Mouse (Mus musculus): ENCODE measurements at regions not wholly inside any gene's neighbourhood (a gene's known extent, or its start where the extent isn't known, plus 50 kb on each side); places are given as distances from the start of the nearest gene placed in this dataset.

DNA sequence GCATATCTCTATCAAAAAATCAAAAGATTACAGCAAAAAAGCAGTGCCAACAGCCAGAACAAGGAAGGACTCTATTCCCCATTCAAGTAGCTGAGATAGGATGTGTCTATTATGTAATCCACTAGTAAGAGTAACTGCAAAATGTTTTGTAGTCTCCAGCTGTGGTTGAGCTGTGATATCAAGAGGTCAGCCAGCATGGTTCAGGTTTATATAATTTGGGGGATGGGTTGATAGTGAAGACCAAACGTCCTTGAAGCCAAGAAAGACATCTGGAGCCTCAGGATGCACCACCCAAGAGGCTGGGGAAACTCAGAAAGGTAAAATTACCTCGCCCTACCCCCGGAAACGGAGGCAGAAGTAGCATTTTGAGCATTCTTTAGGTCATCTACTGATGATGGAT is 158.3 kb upstream of the Plxnc1 start:
- ATAC-seq (replicated peaks) = no peak
- Histone ChIP-seq H3K27ac (replicated peaks) (no peak overlapping the region), H3K4me1 (peaks cover 8% of the 10 kb centered on the region), H3K36me3 (no peaks in the 10 kb centered on the region), H3K27me3 (no peaks in the 10 kb centered on the region), H3K4me2 (replicated peaks) (no peak overlapping the region), H3K4me3 (no peak overlapping the region), H3K9me3 (no peaks in the 10 kb centered on the region), H3K9ac (replicated peaks) (no peak overlapping the region)
- WGBS = 79% methylated on average over 4 of the region's 4 CpGs

DNA sequence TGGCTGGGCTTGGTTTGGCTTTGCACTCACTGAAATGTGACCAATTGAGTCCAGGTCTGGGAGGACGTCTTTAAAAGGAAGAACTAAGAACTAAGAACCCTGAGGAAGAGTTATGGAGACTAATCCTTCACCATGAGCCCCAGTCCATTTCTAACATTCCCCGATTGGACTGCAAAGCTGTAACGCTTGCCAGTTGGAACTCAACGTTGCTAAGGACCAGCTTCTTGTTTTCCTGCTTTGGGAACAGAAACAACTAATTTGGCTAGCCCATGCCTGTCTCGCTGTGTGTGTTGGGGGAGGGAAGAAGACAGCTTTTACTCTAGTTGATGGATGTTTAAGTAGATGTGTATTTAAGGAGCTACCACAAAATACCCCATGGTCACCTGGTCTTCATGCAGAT is 155.3 kb upstream of the Plxnc1 start:
- Histone ChIP-seq H3K4me1 (0 out of 2 replicates have a peak, but pooled peaks cover 3% of the 10 kb centered on the region), H3K9me3 (no peaks in the 10 kb centered on the region), H3K27me3 (no peaks in the 10 kb centered on the region), H3K27ac (replicated peaks) (no peak overlapping the region), H3K36me3 (no peaks in the 10 kb centered on the region), H3K9ac (replicated peaks) (no peak overlapping the region), H3K4me2 (replicated peaks) (no peak overlapping the region), H3K4me3 (no peak overlapping the region)
- no peak for ATAC-seq (replicated peaks)
- WGBS = 87% methylated on average over 5 of the region's 5 CpGs

DNA sequence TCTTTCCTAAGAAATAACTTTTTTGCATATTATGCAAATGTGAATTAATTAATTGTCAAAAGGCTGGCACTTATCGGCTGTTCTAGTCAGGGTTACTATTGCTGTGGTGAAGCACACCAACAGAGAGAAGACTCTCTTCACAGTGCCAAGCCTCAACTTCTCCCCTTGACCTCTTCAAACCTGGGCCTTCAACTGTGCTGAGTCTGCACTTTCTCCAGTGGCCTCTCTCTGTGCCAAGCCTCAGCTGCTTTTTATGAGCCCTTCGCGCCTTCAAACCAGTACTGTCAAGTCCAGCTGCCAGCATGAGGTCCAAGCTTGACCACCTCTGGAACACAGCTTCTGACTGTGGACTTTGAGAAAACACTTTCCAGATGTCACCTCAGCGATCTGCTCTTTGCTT is 151.2 kb upstream of the Plxnc1 start:
- no peaks in the 10 kb centered on the region for H3K27me3 ChIP-seq
- no peak for ATAC-seq (replicated peaks)
- no peaks in the 10 kb centered on the region for H3K9me3 ChIP-seq
- no peak overlapping the region for H3K4me3 ChIP-seq
- H3K4me1 ChIP-seq = 0 out of 2 replicates have a peak, but pooled peaks cover 6% of the 10 kb centered on the region
- WGBS = 82% methylated on average over 4 of the region's 4 CpGs
- H3K27ac ChIP-seq (replicated peaks) = no peak overlapping the region
- no peak overlapping the region for H3K4me2 ChIP-seq (replicated peaks)
- no peaks in the 10 kb centered on the region for H3K36me3 ChIP-seq
- H3K9ac ChIP-seq (replicated peaks) = no peak overlapping the region

DNA sequence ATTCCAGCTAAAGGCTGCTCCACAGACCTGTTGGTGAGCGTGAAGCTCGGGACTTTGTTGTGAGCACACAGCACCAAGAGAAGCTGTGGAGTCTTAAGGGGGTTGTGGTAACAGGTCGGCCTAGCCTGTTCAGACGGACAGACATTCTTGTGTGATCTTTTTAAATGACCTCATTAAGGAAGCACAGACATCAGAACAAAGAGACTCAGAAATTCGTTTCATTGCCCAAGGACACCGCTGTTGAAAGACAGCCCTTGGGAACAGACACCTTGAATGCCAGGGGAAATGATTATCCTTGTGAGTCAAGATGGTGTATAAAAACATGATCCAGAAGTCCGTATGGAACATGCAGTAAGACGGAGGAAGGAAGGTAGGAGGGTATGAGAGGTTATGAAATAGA is 150.1 kb upstream of the Plxnc1 start:
- H3K27ac ChIP-seq (replicated peaks) = no peak overlapping the region
- 0 out of 2 replicates have a peak, but pooled peaks cover 6% of the 10 kb centered on the region for H3K4me1 ChIP-seq
- no peaks in the 10 kb centered on the region for H3K9me3 ChIP-seq
- no peaks in the 10 kb centered on the region for H3K36me3 ChIP-seq
- H3K9ac ChIP-seq (replicated peaks) = no peak overlapping the region
- WGBS = 47% methylated on average over 8 of the region's 8 CpGs
- ATAC-seq (replicated peaks) = no peak
- no peak overlapping the region for H3K4me3 ChIP-seq
- H3K4me2 ChIP-seq (replicated peaks) = no peak overlapping the region
- no peaks in the 10 kb centered on the region for H3K27me3 ChIP-seq

DNA sequence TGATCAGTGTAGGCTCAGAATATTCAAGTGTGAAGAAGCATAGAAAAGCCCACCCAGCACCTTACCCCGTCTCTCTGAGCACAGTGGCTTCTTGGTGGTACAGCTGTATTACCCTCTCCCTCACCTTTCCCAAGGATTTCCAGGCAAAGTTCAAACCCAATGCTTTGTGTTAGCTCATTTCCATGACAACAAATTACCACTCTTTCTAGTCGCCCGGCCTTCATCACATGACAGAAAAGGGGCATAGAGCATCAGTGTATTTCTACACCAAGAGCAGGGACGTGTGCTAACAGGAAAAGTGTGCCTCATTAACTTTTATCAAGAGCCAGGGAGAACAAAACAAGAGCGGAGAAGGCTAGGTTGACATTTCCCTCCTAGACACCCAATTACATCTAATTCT is 148.6 kb upstream of the Plxnc1 start:
- no peak overlapping the region for H3K27ac ChIP-seq (replicated peaks)
- WGBS = 17% methylated on average over 5 of the region's 5 CpGs

DNA sequence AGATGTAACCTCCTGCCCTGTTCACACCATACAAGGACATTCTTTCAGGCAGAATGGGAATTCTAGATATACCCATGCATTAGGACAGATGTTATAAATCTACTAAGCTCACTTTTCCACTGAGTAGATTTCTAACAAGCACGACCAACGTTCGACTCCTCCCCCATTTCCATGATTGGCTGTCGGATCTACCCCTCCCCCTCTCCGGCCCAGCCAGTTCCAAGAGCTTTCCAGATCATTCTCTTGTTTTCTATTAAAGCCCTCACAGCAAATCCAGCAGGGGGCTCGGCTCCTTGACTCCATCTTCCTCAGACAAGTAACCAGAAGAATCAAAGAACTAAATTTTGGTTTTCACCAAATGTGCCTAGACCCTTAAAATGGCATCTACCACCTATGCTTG is 146.5 kb upstream of the Plxnc1 start:
- no peak overlapping the region for H3K4me2 ChIP-seq (replicated peaks)
- no peak overlapping the region for H3K9ac ChIP-seq (replicated peaks)
- 62% methylated on average over 6 of the region's 6 CpGs for WGBS
- no peaks in the 10 kb centered on the region for H3K27me3 ChIP-seq
- peaks cover 19% of the 10 kb centered on the region for H3K4me1 ChIP-seq
- H3K27ac ChIP-seq (replicated peaks) = no peak overlapping the region
- H3K36me3 ChIP-seq = no peaks in the 10 kb centered on the region
- no peak overlapping the region for H3K4me3 ChIP-seq
- ATAC-seq (replicated peaks) = no peak
- no peaks in the 10 kb centered on the region for H3K9me3 ChIP-seq

More for the DNA sequence above, 148.6 kb upstream of the Plxnc1 start:
- Histone ChIP-seq H3K27me3 (no peaks in the 10 kb centered on the region), H3K9ac (replicated peaks) (no peak overlapping the region), H3K9me3 (no peaks in the 10 kb centered on the region), H3K36me3 (no peaks in the 10 kb centered on the region), H3K4me2 (replicated peaks) (no peak overlapping the region), H3K4me3 (no peak overlapping the region), H3K4me1 (peaks cover 8% of the 10 kb centered on the region)
- ATAC-seq (replicated peaks) = no peak; the same call in 1 of the 2 replicates

DNA sequence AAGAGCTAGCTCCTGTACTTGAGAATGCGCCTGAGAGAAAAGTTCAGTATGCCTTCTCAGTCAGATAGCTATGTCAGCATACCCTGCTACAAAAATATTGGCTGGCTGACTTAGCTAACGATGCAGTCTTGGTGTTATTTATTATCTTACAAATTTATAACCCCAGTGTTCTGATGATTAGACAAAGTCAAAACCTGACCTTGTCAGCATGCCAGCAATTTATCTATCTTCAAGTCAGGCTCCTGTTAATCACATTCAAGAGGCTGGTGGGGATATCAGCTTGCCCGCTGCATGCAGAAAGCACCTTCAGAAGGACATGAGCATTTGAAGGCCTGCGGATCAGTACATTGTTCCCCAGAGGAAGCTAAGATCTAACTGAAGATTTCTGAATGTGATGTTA is 146.0 kb upstream of the Plxnc1 start:
- no peaks in the 10 kb centered on the region for H3K27me3 ChIP-seq
- WGBS = 87% methylated on average over 4 of the region's 4 CpGs

DNA sequence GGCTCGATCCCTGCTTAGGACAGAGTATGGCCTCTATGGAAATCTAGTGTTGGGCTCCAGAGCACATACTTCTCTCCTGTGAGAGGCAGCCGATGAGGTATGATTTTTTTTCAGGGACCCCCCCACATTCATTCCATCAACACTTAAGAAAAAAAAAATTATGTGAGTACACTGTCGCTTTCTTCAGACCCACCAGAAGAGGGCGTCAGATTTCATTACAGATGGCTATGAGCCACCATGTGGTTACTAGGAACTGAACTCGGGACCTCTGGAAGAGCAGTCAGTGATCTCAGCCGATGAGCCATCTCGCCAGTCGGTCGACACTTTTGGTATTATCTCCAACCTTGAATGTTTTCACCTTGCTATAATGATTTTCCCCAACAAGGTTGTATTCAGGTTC is 145.4 kb upstream of the Plxnc1 start:
- H3K27me3 ChIP-seq = no peaks in the 10 kb centered on the region
- 87% methylated on average over 9 of the region's 9 CpGs for WGBS
- H3K9ac ChIP-seq (replicated peaks) = no peak overlapping the region
- no peak overlapping the region for H3K27ac ChIP-seq (replicated peaks)
- no peak overlapping the region for H3K4me3 ChIP-seq
- no peaks in the 10 kb centered on the region for H3K9me3 ChIP-seq
- no peak overlapping the region for H3K4me2 ChIP-seq (replicated peaks)
- no peak for ATAC-seq (replicated peaks)
- H3K36me3 ChIP-seq = no peaks in the 10 kb centered on the region
- H3K4me1 ChIP-seq = peaks cover 16% of the 10 kb centered on the region

More for the DNA sequence above, 146.0 kb upstream of the Plxnc1 start:
- ATAC-seq (replicated peaks) = no peak
- Histone ChIP-seq H3K36me3 (no peaks in the 10 kb centered on the region), H3K9me3 (no peaks in the 10 kb centered on the region), H3K27ac (replicated peaks) (no peak overlapping the region), H3K4me2 (replicated peaks) (no peak overlapping the region), H3K9ac (replicated peaks) (no peak overlapping the region), H3K4me3 (no peak overlapping the region), H3K4me1 (peaks cover 19% of the 10 kb centered on the region)

DNA sequence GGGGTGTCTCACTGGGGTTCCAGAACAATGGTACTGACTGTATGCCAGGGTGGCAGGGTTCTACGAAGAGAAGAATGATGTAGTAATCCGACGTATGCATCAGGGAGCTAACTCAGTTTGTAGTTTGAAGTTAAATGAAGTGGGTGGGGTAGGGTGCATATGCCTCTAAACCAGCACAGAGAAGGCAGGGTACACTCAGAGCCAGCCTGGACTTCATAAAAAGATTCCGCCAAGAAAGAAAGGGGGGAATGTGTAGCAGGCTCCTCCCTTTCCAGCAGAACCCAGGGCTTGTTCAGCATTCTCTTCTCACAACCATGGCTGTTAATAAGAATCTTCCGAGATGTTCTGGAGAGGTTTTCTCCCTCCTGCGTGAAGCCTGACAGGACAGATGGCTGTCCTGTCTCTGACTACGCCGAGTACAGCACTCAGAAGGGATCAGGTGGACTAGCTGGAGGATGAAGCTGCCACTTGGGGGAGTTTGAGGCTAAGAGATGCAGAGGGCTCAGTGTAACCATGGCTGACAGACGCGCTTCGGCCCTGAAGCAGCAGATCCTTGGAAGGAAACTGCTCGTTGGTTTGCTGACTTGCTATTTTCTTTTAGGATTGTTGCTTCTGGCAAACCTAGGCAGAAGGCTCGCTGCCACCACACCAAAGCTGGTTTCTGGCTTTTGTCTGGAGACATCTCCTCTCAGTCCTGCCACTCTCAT is 143.4 kb upstream of the Plxnc1 start:
- Histone ChIP-seq H3K36me3 (no peaks in the 10 kb centered on the region), H3K27me3 (no peaks in the 10 kb centered on the region), H3K4me1 (peaks cover 13% of the 10 kb centered on the region), H3K9me3 (no peaks in the 10 kb centered on the region), H3K9ac (replicated peaks) (no peak overlapping the region), H3K27ac (replicated peaks) (0 out of 2 replicates have a peak overlapping the region, but pooled peaks have one; percentile 23), H3K4me2 (replicated peaks) (no peak overlapping the region), H3K4me3 (no peak overlapping the region)
- ATAC-seq (replicated peaks) = peak; percentile 96
- 37% methylated on average over 13 of the region's 13 CpGs for WGBS

DNA sequence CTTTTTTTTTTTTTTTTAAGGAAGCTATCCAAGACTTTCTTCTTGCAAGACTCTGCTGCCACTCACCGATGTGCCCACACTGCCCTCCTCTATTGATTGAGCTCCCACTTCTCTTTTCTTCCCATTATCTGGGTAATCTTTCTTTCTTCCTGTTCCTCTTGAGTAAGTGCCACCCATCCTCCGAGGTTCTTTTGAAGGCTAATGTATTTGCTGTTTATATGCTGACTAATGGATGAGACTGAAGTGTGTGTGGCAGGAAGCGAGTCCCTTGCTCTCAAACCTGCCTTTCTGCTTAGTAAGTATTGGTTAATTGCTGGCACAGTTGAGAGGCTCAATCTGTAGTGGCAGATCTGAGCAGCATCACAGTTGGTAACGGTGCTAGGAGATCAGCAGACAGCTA is 142.1 kb upstream of the Plxnc1 start:
- Histone ChIP-seq H3K36me3 (no peaks in the 10 kb centered on the region), H3K9ac (replicated peaks) (no peak overlapping the region), H3K4me3 (no peak overlapping the region), H3K9me3 (no peaks in the 10 kb centered on the region), H3K4me2 (replicated peaks) (no peak overlapping the region), H3K27me3 (no peaks in the 10 kb centered on the region), H3K4me1 (peaks cover 20% of the 10 kb centered on the region), H3K27ac (replicated peaks) (no peak overlapping the region)
- ATAC-seq (replicated peaks) = no peak
- WGBS = 39% methylated on average over 4 of the region's 4 CpGs

DNA sequence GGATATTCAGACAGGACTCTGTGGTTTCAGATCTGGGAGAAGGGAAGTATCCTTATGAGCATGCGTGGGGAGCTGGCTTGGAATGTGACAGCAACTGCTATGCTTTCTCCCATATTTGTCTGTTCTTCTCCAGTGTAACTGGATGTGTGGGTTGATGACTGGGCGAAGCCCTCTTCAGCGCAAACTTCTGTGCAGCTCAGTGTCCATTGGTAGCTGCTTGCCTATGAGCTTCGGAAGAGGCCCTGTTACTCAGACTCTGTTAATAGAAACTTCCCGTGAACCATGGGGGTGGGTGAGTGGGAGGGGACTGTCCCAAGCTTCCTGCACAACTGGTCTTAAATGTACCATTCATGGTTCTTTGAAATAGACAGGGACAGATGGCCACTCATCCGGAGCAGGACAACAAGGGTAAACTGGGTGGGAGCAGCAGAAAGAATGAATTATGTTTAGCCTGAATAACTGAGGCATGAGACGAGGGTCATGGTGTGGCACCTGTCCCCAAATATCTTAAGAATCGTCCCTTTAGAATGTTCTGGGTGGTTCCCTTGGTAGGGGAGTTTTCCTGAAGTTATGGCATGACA is 141.1 kb upstream of the Plxnc1 start:
- Histone ChIP-seq H3K4me2 (replicated peaks) (no peak overlapping the region), H3K27me3 (no peaks in the 10 kb centered on the region), H3K36me3 (no peaks in the 10 kb centered on the region), H3K4me3 (no peak overlapping the region), H3K27ac (replicated peaks) (no peak overlapping the region), H3K9me3 (no peaks in the 10 kb centered on the region), H3K4me1 (peaks cover 20% of the 10 kb centered on the region), H3K9ac (replicated peaks) (no peak overlapping the region)
- ATAC-seq (replicated peaks) = no peak
- 86% methylated on average over 8 of the region's 8 CpGs for WGBS

DNA sequence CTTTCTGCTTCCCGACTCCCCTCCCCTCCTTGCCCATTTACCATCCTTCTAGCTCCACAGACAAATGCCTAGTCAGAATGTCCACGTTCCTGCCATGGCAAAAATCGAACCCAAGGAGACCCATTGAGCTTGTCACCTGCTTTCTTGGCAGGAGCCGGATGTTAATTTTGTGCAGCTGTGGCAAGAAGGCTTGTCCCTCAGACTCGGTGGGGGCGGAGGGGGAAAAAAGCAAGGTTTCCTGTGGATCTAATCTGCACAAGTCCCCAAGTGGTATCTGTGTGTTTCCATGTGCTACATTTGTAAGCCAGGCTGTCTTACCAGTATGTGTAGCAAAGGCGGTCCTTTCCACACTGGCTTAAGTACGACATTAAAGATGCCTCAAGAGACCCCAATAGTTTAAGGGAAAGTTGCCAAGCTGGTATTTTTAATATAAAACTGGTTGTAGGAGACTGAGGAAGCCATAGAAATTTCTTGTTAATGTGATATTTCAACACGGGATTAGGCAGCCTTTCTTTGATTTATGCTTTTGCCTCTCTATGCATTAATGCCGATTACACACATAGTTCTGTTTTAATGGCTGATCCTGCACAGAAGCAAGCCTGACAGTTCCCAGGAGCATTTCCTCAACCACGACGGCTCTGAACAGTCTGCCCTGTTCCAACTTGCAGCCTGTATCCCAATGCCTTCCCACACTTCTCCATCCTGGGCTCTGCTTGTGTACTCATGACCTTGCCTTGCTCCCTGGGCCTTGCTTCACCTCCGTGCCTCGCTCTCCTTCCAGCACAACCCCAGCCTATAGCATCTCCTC is 138.9 kb upstream of the Plxnc1 start:
- Histone ChIP-seq H3K4me1 (peaks cover 20% of the 10 kb centered on the region), H3K36me3 (no peaks in the 10 kb centered on the region), H3K27me3 (no peaks in the 10 kb centered on the region), H3K9ac (replicated peaks) (no peak overlapping the region), H3K4me2 (replicated peaks) (no peak overlapping the region), H3K4me3 (no peak overlapping the region), H3K9me3 (no peaks in the 10 kb centered on the region), H3K27ac (replicated peaks) (no peak overlapping the region)
- no peak for ATAC-seq (replicated peaks)
- WGBS = 73% methylated on average over 14 of the region's 14 CpGs
